ENCODE assay signal across 20 mouse cellular contexts in genomic region chr7:18862801-18863200, GRCm38 (mm10). TPM values are rescaled to one million over a fixed set of nuclear protein-coding genes. Genes with fewer than 3 reads are reported as not detected.
A peak's percentile ranks its signal among the peaks of the same experiment; 100 is the strongest.
DNase-seq lines count a peak whose midpoint lies in the region; ATAC-seq lines count a peak whose summit lies in the region.
"Had no signal": no experiment of that assay in that cellular context is flagged by ENCODE, and none has a peak within 500 bp of the region (broad histone marks: within the 10 kb centered on the region; RNA-seq: fewer than 3 reads in every experiment).

No protein-coding gene starts in this region.

- no peak overlapping the region for H3K4me3 ChIP-seq in heart, embryonic 11.5 days (ENCODE audit: low read depth, low read length)
- H3K4me3 ChIP-seq in liver, embryonic 12.5 days: no peak overlapping the region
- H3K4me3 ChIP-seq: embryonic facial prominence, embryonic 10.5 days; forebrain, embryonic 13.5 days; hindbrain, embryonic 13.5 days had no signal

- ATAC-seq in heart, embryonic 11.5 days (replicated peaks; ENCODE audit: insufficient number of reproducible peaks, low FRiP score, low TSS enrichment): no peak
- no peak for ATAC-seq in liver, embryonic 12.5 days
- ATAC-seq: forebrain, embryonic 13.5 days; forebrain, postnatal 0 days; hindbrain, postnatal 0 days had no signal

- H3K9ac ChIP-seq in heart, embryonic 11.5 days (ENCODE audit: low read depth, low read length): no peak overlapping the region
- H3K9ac ChIP-seq in liver, embryonic 12.5 days: no peak overlapping the region
- H3K9ac ChIP-seq: forebrain, embryonic 13.5 days; forebrain, postnatal 0 days; hindbrain, embryonic 13.5 days had no signal

- peak; percentile 49 for DNase-seq in heart, adult 11 months
- DNase-seq in urinary bladder, postnatal 14 days (ENCODE audit: low spot score): peak; percentile 25
- DNase-seq in urinary bladder, adult 2 months (ENCODE audit: low spot score): no peak
- DNase-seq in lung, postnatal 25 days (ENCODE audit: low spot score): peak; percentile 15
- no peak for DNase-seq in ovary, postnatal 10 days (ENCODE audit: low spot score)
- DNase-seq: adrenal gland, postnatal 14 days; cerebellum, adult 11-12 months; cerebellum, adult 9-11 months; cerebellum, postnatal 36 days; forebrain, postnatal 0 days; gastrocnemius, postnatal 14 days; heart, postnatal 10 days; heart, postnatal 4 days had no signal

- no peaks in the 10 kb centered on the region; the same call in 1 of the 2 replicates for H3K9me3 ChIP-seq in heart, embryonic 11.5 days (replicated peaks; ENCODE audit: control insufficient read depth, low read length)
- no peaks in the 10 kb centered on the region for H3K9me3 ChIP-seq in liver, embryonic 12.5 days (replicated peaks)

- 77% methylated on average over 6 of the region's 6 CpGs for WGBS in heart, embryonic 11.5 days (ENCODE audit: insufficient replicate concordance)
- WGBS in liver, embryonic 12.5 days (ENCODE audit: insufficient replicate concordance): 70% methylated on average over 6 of the region's 6 CpGs

- H3K4me2 ChIP-seq in heart, embryonic 11.5 days: no peak overlapping the region
- H3K4me2 ChIP-seq in liver, embryonic 12.5 days: no peak overlapping the region
- H3K4me2 ChIP-seq: forebrain, embryonic 13.5 days; hindbrain, embryonic 13.5 days had no signal

- H3K4me1 ChIP-seq in heart, embryonic 11.5 days (ENCODE audit: control insufficient read depth, insufficient read depth, low read length): peaks cover 4% of the 10 kb centered on the region; the same call in 1 of the 2 replicates
- H3K4me1 ChIP-seq in liver, embryonic 12.5 days: no peaks in the 10 kb centered on the region
- H3K4me1 ChIP-seq: forebrain, embryonic 13.5 days; hindbrain, embryonic 13.5 days had no signal

- no peaks in the 10 kb centered on the region for H3K36me3 ChIP-seq in heart, embryonic 11.5 days (ENCODE audit: control insufficient read depth, insufficient read depth, low read length)
- no peaks in the 10 kb centered on the region for H3K36me3 ChIP-seq in liver, embryonic 12.5 days
- H3K36me3 ChIP-seq: embryonic facial prominence, embryonic 10.5 days; hindbrain, embryonic 13.5 days had no signal

- no peaks in the 10 kb centered on the region for H3K27me3 ChIP-seq in heart, embryonic 11.5 days (ENCODE audit: control insufficient read depth, insufficient read depth, low read length)
- no peaks in the 10 kb centered on the region for H3K27me3 ChIP-seq in liver, embryonic 12.5 days (replicated peaks)
- H3K27me3 ChIP-seq: forebrain, embryonic 13.5 days; hindbrain, embryonic 13.5 days had no signal

- H3K27ac ChIP-seq in heart, embryonic 11.5 days (ENCODE audit: low read depth, low read length): no peak overlapping the region
- H3K27ac ChIP-seq in liver, embryonic 12.5 days: no peak overlapping the region
- H3K27ac ChIP-seq: embryonic facial prominence, embryonic 10.5 days; forebrain, embryonic 13.5 days; hindbrain, embryonic 13.5 days; hindbrain, postnatal 0 days had no signal

RNA-seq across cellular contexts. Expression of gene Pglyrp1, which starts 8.3 kb away (rescaled TPM):
- 0.45 and 1.6 TPM in 2 replicates for polyA plus RNA-seq in heart, embryonic 11.5 days (2014; fragmentation: Nextera tagmentation; extraction: Ambion mirVana)
- 3.3 and 3.5 TPM in 2 replicates for polyA plus RNA-seq in urinary bladder, adult 2 months (2012; rRNA removed)
- polyA plus RNA-seq in liver, embryonic 12.5 days (2016; fragmentation: Nextera tagmentation; extraction: Ambion mirVana): 8.9 and 10.0 TPM in 2 replicates

RNA-seq across cellular contexts. Expression of gene Mill2, which starts 23.0 kb away (rescaled TPM):
- not detected in 2 replicates for polyA plus RNA-seq in heart, embryonic 11.5 days (2014; fragmentation: Nextera tagmentation; extraction: Ambion mirVana)
- 27.2 and 31.4 TPM in 2 replicates for polyA plus RNA-seq in urinary bladder, adult 2 months (2012; rRNA removed)
- polyA plus RNA-seq in liver, embryonic 12.5 days (2016; fragmentation: Nextera tagmentation; extraction: Ambion mirVana): 0.07 and 0.10 TPM in 2 replicates
- polyA plus RNA-seq: embryonic facial prominence, embryonic 10.5 days had no signal

RNA-seq across cellular contexts. Expression of gene Psg17, which starts 41.4 kb away (rescaled TPM):
- polyA plus RNA-seq in heart, embryonic 11.5 days (2014; fragmentation: Nextera tagmentation; extraction: Ambion mirVana): 0.14 TPM in 1 of 2 replicates, not detected in the other
- 0.37 and 0.59 TPM in 2 replicates for polyA plus RNA-seq in urinary bladder, adult 2 months (2012; rRNA removed)
- 0.06 TPM in 1 of 2 replicates, not detected in the other for polyA plus RNA-seq in liver, embryonic 12.5 days (2016; fragmentation: Nextera tagmentation; extraction: Ambion mirVana)
- polyA plus RNA-seq: embryonic facial prominence, embryonic 10.5 days; forebrain, embryonic 13.5 days; forebrain, postnatal 0 days; heart, embryonic 14.5 days; hindbrain, embryonic 13.5 days; hindbrain, postnatal 0 days had no signal

RNA-seq across cellular contexts. Expression of gene Ccdc61, which starts 47.4 kb away (rescaled TPM):
- 12.1 and 19.8 TPM in 2 replicates for polyA plus RNA-seq in heart, embryonic 11.5 days (2014; fragmentation: Nextera tagmentation; extraction: Ambion mirVana)
- 26.9 and 31.4 TPM in 2 replicates for polyA plus RNA-seq in urinary bladder, adult 2 months (2012; rRNA removed)
- 16.8 and 18.3 TPM in 2 replicates for polyA plus RNA-seq in liver, embryonic 12.5 days (2016; fragmentation: Nextera tagmentation; extraction: Ambion mirVana)

Comparison
In these comparisons a context has a peak if more than half of its experiments do, and no peak if none do; other contexts are left out.
1. DNase-seq: peak in heart, adult 11 months (single experiment), urinary bladder, postnatal 14 days (single experiment) and lung, postnatal 25 days (single experiment); none in urinary bladder, adult 2 months (single experiment) and ovary, postnatal 10 days (single experiment).
2. RNA of gene Mill2, which starts 23.0 kb away (polyA plus RNA-seq): 27.2 to 31.4 TPM in urinary bladder, adult 2 months; not detected in heart, embryonic 11.5 days and 0.07 to 0.10 TPM in liver, embryonic 12.5 days; every median in the first group is over 10 times any median in the second.